Mouse (Mus musculus): ENCODE measurements around the gene Zc3h7a. TPM values are rescaled to one million over a fixed set of nuclear protein-coding genes. Genes with fewer than 3 reads are reported as not detected.

The Zc3h7a gene
- total and polyA plus RNA-seq, 3 experiments, result 48.7 to 202 (median 77.4) TPM

DNA sequence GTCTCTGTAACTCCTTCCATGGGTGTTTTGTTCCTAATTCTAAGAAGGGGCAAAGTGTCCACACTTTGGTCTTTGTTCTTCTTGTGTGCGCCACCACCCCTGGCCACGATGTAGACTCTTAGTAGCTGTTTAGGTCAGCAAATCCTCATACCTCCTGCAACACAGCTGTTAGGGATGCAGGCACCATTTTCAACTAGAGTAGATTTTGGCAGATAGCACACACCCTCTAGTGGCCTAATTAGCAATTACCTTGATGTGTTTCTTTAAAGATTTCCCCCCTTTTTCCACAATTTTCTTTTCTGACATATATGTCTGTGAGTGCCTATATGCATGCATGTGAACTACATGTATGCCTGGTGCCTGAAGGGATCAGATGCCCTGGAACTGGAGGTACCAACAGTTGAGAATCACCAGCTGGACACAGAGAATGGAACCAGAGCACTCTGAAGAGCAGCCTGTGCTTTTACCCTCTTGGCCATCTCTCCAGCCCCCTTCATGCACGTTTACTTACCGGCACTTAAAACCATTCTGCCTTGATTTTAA lies 66.9 kb downstream of the Zc3h7a start (continued):
- no peak for TF ChIP-seq USF2 (IDR thresholded peaks at IDR 0.05; ENCODE audit: borderline replicate concordance in 1 of 2, insufficient read depth in 1 of 2, low read depth in 1 of 2, low read length in 2 of 2)
- no peak for TF ChIP-seq HCFC1 (IDR thresholded peaks at IDR 0.05; ENCODE audit: low read depth, low read length)
- peak; percentile 59 for TF ChIP-seq SMC3 (IDR thresholded peaks at IDR 0.05; ENCODE audit: low read depth, low read length)
- TF ChIP-seq SIN3A (IDR thresholded peaks at IDR 0.05; ENCODE audit: low read length), result no peak
- no peak for TF ChIP-seq GABPA (IDR thresholded peaks at IDR 0.05; ENCODE audit: low read depth, low read length)
- peak in 2 of 3 experiments; percentile 57 to 60; a peak in 4 of 6 replicates for TF ChIP-seq CTCF (IDR thresholded peaks at IDR 0.05 in 2 of 3, conservative IDR thresholded peaks at IDR 0.05 in 1 of 3; ENCODE audit: control insufficient read depth in 1 of 3, insufficient read depth in 1 of 3, low read depth in 2 of 3, low read length in 3 of 3, poor library complexity in 1 of 3, severe bottlenecking in 1 of 3)
- TF ChIP-seq RAD21 (IDR thresholded peaks at IDR 0.05; ENCODE audit: low read depth, low read length), result peak; percentile 56
- TF ChIP-seq MYB (IDR thresholded peaks at IDR 0.05; ENCODE audit: low read depth, low read length), result no peak
- no peak for TF ChIP-seq POLR2AphosphoS5 (IDR thresholded peaks at IDR 0.05; ENCODE audit: borderline replicate concordance, low read depth, low read length)
- no peak for TF ChIP-seq TCF12 (IDR thresholded peaks at IDR 0.05; ENCODE audit: low read depth, low read length)
- no peak for TF ChIP-seq RCOR1 (IDR thresholded peaks at IDR 0.05; ENCODE audit: low read depth, low read length)
- TF ChIP-seq POLR2A (IDR thresholded peaks at IDR 0.05; ENCODE audit: control insufficient read depth in 1 of 2, insufficient read depth in 1 of 2, low read depth in 1 of 2, low read length in 2 of 2, poor library complexity in 1 of 2), result no peak
- TF ChIP-seq CHD2 (IDR thresholded peaks at IDR 0.05; ENCODE audit: low read length), result no peak

DNA sequence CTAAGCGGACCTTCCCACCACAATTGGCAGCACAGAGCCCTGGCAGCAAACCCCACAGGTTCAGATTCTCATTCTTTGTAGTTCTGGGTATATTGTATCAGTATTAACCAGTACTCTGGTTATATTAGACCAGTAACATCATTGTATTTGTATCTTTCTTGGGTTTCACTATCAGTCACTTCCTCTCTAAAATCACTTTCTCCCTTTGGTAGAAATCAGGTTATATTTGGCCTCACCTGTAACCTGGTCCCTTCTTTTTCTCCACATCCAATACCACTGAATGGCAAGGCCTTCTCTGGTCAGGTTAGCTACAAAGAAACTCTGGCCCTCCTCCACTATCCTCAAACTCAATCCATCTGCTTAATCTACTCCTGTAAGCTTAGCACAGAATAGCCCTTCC lies 71.3 kb downstream of the Zc3h7a start:
- Histone ChIP-seq H3K36me3 (ENCODE audit: control insufficient read depth in 1 of 2, insufficient read depth in 2 of 2, low read length in 2 of 2) (peaks cover 8 to 18% of the 10 kb centered on the region in 2 experiments), H3K4me3 (ENCODE audit: control insufficient read depth in 1 of 2, insufficient read depth in 1 of 2, low read depth in 2 of 2, low read length in 2 of 2) (no peak overlapping the region), H3K79me2 (ENCODE audit: control insufficient read depth, insufficient read depth, low read length, poor library complexity) (no peaks in the 10 kb centered on the region), H3K9ac (ENCODE audit: control insufficient read depth, low read depth, low read length, poor library complexity, severe bottlenecking) (no peak overlapping the region), H3K27ac (ENCODE audit: control insufficient read depth, low read depth, low read length) (no peak overlapping the region), H3K4me1 (ENCODE audit: control insufficient read depth in 1 of 2, insufficient read depth in 2 of 2, low read length in 2 of 2) (peaks cover 0 to 2% of the 10 kb centered on the region in 2 experiments; a peak in 1 of 4 replicates), H3K9me3 (replicated peaks; ENCODE audit: insufficient read depth, low read length) (no peaks in the 10 kb centered on the region), H3K27me3 (ENCODE audit: control insufficient read depth in 1 of 2, insufficient read depth in 2 of 2, low read length in 2 of 2) (no peaks in the 10 kb centered on the region)
- TF ChIP-seq GATA1 (IDR thresholded peaks at IDR 0.05; ENCODE audit: low read depth, low read length) (no peak), NRF1 (IDR thresholded peaks at IDR 0.05; ENCODE audit: insufficient read depth, low read depth, low read length, poor library complexity, severe bottlenecking) (no peak), KAT2A (conservative IDR thresholded peaks at IDR 0.05; ENCODE audit: low read depth, low read length) (no peak), GABPA (IDR thresholded peaks at IDR 0.05; ENCODE audit: low read depth, low read length) (no peak)
- no peak for DNase-seq (ENCODE audit: low read depth, low spot score)

DNA sequence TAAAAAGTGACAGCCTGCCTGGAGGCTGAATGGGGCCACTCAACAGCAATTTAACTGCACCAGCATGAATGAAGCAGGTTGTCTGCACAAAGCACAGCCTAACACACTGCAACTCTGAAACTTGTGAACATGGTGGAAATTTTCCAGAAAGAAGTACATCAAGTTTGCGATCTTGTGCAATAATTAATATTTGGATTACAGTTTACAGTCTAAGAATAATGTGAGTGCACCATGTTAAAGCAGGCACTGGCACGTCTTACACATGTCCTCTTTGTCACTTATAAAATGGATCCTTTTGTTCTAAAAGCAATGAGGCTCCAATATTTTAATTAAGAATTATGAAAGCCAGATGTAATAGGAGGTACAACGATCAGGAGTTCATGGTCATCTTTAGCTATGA lies 78.9 kb downstream of the Zc3h7a start:
- Histone ChIP-seq H3K27ac (ENCODE audit: control insufficient read depth, low read depth, low read length) (no peak overlapping the region), H3K27me3 (ENCODE audit: control insufficient read depth in 1 of 2, insufficient read depth in 2 of 2, low read length in 2 of 2) (no peaks in the 10 kb centered on the region), H3K79me2 (ENCODE audit: control insufficient read depth, insufficient read depth, low read length, poor library complexity) (peaks cover 1% of the 10 kb centered on the region; the same call in 1 of the 2 replicates), H3K36me3 (ENCODE audit: control insufficient read depth in 1 of 2, insufficient read depth in 2 of 2, low read length in 2 of 2) (peaks cover 15 to 20% of the 10 kb centered on the region in 2 experiments), H3K9me3 (replicated peaks; ENCODE audit: insufficient read depth, low read length) (no peaks in the 10 kb centered on the region), H3K4me3 (ENCODE audit: control insufficient read depth in 1 of 2, insufficient read depth in 1 of 2, low read depth in 2 of 2, low read length in 2 of 2) (no peak overlapping the region), H3K4me1 (ENCODE audit: control insufficient read depth in 1 of 2, insufficient read depth in 2 of 2, low read length in 2 of 2) (peaks cover 6 to 7% of the 10 kb centered on the region in 2 experiments; a peak in 2 of 4 replicates), H3K9ac (ENCODE audit: control insufficient read depth, low read depth, low read length, poor library complexity, severe bottlenecking) (no peak overlapping the region)
- no peak for DNase-seq (ENCODE audit: low read depth, low spot score)
- TF ChIP-seq GATA1 (IDR thresholded peaks at IDR 0.05; ENCODE audit: low read depth, low read length), result no peak
- no peak for TF ChIP-seq UBTF (IDR thresholded peaks at IDR 0.05; ENCODE audit: borderline replicate concordance, insufficient read depth, low read depth, low read length)
- no peak for TF ChIP-seq USF2 (IDR thresholded peaks at IDR 0.05; ENCODE audit: borderline replicate concordance in 1 of 2, insufficient read depth in 1 of 2, low read depth in 1 of 2, low read length in 2 of 2)
- TF ChIP-seq RCOR1 (IDR thresholded peaks at IDR 0.05; ENCODE audit: low read depth, low read length), result no peak
- TF ChIP-seq ETS1 (IDR thresholded peaks at IDR 0.05; ENCODE audit: low read depth, low read length), result no peak

Measured in MEL (cell line).